Mouse (Mus musculus) lung, adult 2 months (tissue): ENCODE measurements around the gene Cd68.

Experiments used
- CTCF ChIP-seq: fragments of 200-500 bp; IDR thresholded peaks from 2 replicates; pipeline ENCODE4 v1.5.1; 2011; ENCODE audit warnings: mild to moderate bottlenecking, low read length, control low read depth; ENCODE audit not compliant: insufficient read depth
- POLR2A ChIP-seq: fragments of 200-500 bp; IDR thresholded peaks from 2 replicates; pipeline ENCODE4 v1.6.1; 2011; ENCODE audit warnings: low read depth, mild to moderate bottlenecking, control low read depth, low read length, borderline replicate concordance; ENCODE audit errors: extremely low read depth

DNA sequence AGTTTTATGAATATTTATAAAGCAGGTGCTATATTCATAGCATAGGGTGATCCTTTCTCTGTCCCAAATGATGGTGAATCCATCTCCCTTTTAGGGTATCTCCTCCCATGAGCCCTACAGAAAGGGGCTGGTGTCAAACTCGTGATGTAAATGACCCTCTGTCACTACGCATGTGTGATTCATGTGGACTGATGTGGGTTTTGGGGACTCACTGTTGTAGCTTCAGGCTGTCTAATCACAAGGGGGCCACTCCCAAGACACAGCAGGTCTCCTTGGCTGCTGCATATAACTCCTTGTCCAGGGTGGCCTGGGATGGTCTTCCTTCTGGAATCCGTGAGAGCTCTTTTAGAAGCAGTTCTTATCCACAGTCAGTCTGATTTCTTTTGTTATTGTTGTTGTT, 44.5 kb upstream of the Cd68 start:
- no peak for TF ChIP-seq CTCF
- no peak for TF ChIP-seq POLR2A
